Mouse (Mus musculus): ENCODE results near the gene Ffar4. TPM values are rescaled to one million over a fixed set of nuclear protein-coding genes. Genes with fewer than 3 reads are reported as not detected.
A peak's percentile ranks its signal among the peaks of the same experiment; 100 is the strongest.

The Ffar4 gene
- polyA plus RNA-seq, 1 experiment from 2014 or later = 0.46 TPM

DNA sequence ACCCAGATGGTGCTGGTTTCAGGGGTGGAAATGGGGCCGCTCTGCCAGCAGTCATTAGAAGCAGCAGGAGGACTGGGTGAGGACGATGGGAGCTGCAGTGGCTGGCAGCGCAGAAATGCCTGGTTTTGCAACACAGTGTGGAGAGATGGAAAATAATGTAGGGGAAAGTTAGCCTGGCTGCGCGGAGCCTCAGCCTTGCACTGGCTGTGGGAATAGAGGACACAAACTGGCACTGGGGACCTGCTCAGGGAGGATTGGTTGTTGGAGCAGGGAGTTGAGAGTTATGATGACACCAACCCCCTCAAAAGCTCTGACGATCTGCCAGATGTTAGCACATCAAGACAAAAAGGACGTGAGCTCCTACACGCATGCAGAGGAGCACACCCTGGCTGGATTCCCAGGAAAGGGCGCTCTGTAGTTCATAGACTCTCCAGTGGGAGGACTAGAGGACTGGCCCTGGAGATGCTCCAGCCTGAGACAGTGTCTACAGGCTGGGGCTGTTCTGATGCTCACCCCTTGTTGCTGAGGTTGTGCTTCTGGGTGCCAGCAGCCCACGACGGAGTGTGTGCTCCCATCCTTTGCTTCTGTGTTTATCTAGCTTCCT, 9.8 kb upstream of the Ffar4 start:
- H3K9ac ChIP-seq (ENCODE audit: low read depth, low read length) = peak overlapping the region; percentile 14; the same call in 1 of the 2 replicates
- no peaks in the 10 kb centered on the region for H3K9me3 ChIP-seq (ENCODE audit: control insufficient read depth, low read length)
- WGBS = 52% methylated on average over 11 of the region's 11 CpGs

DNA sequence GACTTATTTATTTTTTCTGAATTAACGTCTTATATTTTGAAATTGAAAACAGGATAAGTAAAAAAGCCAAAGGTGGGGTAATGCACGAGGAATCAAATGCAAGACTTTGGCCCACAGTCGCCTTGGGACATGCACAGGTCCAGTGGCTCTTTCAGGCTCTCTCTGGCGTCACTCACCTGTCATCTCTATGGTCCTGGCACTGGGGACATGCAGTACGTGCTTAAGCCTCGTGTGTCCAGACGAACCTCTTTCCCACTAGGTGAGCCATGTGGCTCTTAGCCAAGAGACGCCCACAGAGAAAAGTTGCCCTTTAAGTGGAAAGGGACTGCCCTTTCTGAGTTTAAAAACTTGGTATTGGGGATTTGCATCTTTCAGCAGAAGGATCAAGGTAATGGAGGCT, 7.5 kb upstream of the Ffar4 start:
- Histone ChIP-seq H3K27ac (ENCODE audit: low read depth, low read length) (no peak overlapping the region), H3K4me2 (ENCODE audit: low read length) (no peak overlapping the region), H3K4me3 (ENCODE audit: low read length) (no peak overlapping the region), H3K27me3 (replicated peaks; ENCODE audit: control insufficient read depth, insufficient read depth, low read length) (no peaks in the 10 kb centered on the region; the same call in 1 of the 2 replicates), H3K4me1 (ENCODE audit: control insufficient read depth, insufficient read depth, low read depth, low read length) (no peaks in the 10 kb centered on the region), H3K9ac (ENCODE audit: low read depth, low read length) (no peak overlapping the region), H3K9me3 (ENCODE audit: control insufficient read depth, low read length) (no peaks in the 10 kb centered on the region), H3K36me3 (ENCODE audit: control insufficient read depth, insufficient read depth, low read length) (no peaks in the 10 kb centered on the region)
- 86% methylated on average over 8 of the region's 8 CpGs for WGBS
- no peak for ATAC-seq

More for the DNA sequence above, 9.8 kb upstream of the Ffar4 start:
- H3K4me1 ChIP-seq (ENCODE audit: control insufficient read depth, insufficient read depth, low read depth, low read length) = no peaks in the 10 kb centered on the region
- no peaks in the 10 kb centered on the region for H3K36me3 ChIP-seq (ENCODE audit: control insufficient read depth, insufficient read depth, low read length)
- H3K4me3 ChIP-seq (ENCODE audit: low read length) = no peak overlapping the region
- no peak overlapping the region for H3K27ac ChIP-seq (ENCODE audit: low read depth, low read length)
- H3K27me3 ChIP-seq (replicated peaks; ENCODE audit: control insufficient read depth, insufficient read depth, low read length) = no peaks in the 10 kb centered on the region
- no peak overlapping the region for H3K4me2 ChIP-seq (ENCODE audit: low read length)
- ATAC-seq = peak; percentile 86

DNA sequence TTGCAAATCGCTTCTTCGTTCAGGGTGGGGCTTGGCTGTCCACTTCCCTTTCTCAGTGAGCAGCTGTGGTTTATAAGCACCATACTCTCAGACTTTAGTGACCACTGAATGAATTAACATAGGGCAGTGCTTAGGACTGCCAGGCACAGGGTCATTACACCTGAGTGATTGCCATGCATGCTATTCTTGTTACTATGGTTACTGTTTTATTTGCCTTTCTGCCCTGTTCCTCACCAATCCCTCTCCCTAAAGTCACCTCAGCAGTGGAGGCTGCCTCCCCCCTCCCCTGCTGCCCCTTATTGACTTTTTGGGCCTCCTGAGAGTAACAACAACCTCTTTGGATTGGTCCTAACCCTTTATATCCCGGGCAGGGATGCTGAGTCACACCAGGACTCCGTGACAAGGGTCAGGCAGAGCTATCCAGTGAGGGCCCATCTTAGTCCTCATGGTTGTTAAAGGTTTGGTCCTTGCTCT, 5.3 kb upstream of the Ffar4 start:
- H3K4me1 ChIP-seq (ENCODE audit: control insufficient read depth, insufficient read depth, low read depth, low read length) = no peaks in the 10 kb centered on the region
- no peak for ATAC-seq
- H3K4me3 ChIP-seq (ENCODE audit: low read length) = no peak overlapping the region
- no peak overlapping the region for H3K4me2 ChIP-seq (ENCODE audit: low read length)
- H3K27ac ChIP-seq (ENCODE audit: low read depth, low read length) = no peak overlapping the region
- H3K27me3 ChIP-seq (replicated peaks; ENCODE audit: control insufficient read depth, insufficient read depth, low read length) = peaks cover 9% of the 10 kb centered on the region
- 50% methylated on average over 4 of the region's 4 CpGs for WGBS
- H3K9me3 ChIP-seq (ENCODE audit: control insufficient read depth, low read length) = no peaks in the 10 kb centered on the region
- no peaks in the 10 kb centered on the region for H3K36me3 ChIP-seq (ENCODE audit: control insufficient read depth, insufficient read depth, low read length)
- H3K9ac ChIP-seq (ENCODE audit: low read depth, low read length) = no peak overlapping the region

DNA sequence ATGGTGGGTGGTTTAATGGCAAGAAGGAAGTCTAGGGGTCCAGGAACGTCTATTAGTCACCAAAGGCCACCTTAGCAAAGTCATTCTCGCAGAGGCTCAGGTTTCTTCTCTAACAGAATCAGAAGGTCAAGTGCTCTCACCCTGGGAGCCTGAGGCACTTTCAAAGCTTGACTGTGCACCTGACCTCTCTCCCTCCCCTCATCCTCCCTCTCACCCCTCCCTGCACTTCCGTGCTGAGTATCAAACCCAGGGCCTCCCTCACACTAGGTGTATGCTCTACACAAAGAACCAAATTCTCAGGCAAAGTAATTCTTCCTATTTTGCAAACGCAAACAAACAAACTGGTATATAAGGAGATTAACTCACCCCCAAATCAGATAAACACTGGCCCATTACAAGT, 640 bp upstream of the Ffar4 start:
- H3K4me1 ChIP-seq (ENCODE audit: control insufficient read depth, insufficient read depth, low read depth, low read length) = peaks cover 4% of the 10 kb centered on the region; the same call in 1 of the 2 replicates
- H3K36me3 ChIP-seq (ENCODE audit: control insufficient read depth, insufficient read depth, low read length) = no peaks in the 10 kb centered on the region
- H3K9ac ChIP-seq (ENCODE audit: low read depth, low read length) = no peak overlapping the region
- ATAC-seq = no peak
- no peak overlapping the region for H3K4me3 ChIP-seq (ENCODE audit: low read length)
- no peak overlapping the region for H3K27ac ChIP-seq (ENCODE audit: low read depth, low read length)
- 11% methylated on average over 4 of the region's 4 CpGs for WGBS
- H3K27me3 ChIP-seq (replicated peaks; ENCODE audit: control insufficient read depth, insufficient read depth, low read length) = peaks cover 35% of the 10 kb centered on the region
- no peaks in the 10 kb centered on the region for H3K9me3 ChIP-seq (ENCODE audit: control insufficient read depth, low read length)
- H3K4me2 ChIP-seq (ENCODE audit: low read length) = no peak overlapping the region

DNA sequence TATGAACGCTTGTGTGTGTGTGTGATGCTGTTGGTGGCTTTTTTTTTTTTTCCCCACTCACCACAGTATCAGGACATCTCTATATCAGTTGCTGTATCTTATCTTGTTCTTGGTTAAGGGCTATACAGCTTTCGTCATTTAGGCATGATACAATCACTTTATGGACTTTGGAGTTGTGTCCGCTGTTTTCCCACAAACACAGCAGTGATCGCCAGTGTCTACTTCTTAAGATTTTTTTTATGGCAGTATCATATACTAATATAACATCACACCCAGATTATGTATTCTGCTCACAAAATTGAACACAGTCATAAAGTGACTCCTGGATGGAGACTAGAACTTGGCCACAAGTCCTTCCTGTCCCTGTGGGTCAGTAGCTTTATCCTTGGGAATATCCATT, 11.0 kb downstream of the Ffar4 start:
- Histone ChIP-seq H3K9me3 (ENCODE audit: control insufficient read depth, low read length) (no peaks in the 10 kb centered on the region), H3K4me3 (ENCODE audit: low read length) (no peak overlapping the region), H3K9ac (ENCODE audit: low read depth, low read length) (no peak overlapping the region), H3K27me3 (replicated peaks; ENCODE audit: control insufficient read depth, insufficient read depth, low read length) (no peaks in the 10 kb centered on the region), H3K27ac (ENCODE audit: low read depth, low read length) (no peak overlapping the region), H3K4me1 (ENCODE audit: control insufficient read depth, insufficient read depth, low read depth, low read length) (no peaks in the 10 kb centered on the region), H3K36me3 (ENCODE audit: control insufficient read depth, insufficient read depth, low read length) (no peaks in the 10 kb centered on the region), H3K4me2 (ENCODE audit: low read length) (no peak overlapping the region)
- no peak for ATAC-seq
- WGBS = 96% methylated on average over 4 of the region's 4 CpGs

DNA sequence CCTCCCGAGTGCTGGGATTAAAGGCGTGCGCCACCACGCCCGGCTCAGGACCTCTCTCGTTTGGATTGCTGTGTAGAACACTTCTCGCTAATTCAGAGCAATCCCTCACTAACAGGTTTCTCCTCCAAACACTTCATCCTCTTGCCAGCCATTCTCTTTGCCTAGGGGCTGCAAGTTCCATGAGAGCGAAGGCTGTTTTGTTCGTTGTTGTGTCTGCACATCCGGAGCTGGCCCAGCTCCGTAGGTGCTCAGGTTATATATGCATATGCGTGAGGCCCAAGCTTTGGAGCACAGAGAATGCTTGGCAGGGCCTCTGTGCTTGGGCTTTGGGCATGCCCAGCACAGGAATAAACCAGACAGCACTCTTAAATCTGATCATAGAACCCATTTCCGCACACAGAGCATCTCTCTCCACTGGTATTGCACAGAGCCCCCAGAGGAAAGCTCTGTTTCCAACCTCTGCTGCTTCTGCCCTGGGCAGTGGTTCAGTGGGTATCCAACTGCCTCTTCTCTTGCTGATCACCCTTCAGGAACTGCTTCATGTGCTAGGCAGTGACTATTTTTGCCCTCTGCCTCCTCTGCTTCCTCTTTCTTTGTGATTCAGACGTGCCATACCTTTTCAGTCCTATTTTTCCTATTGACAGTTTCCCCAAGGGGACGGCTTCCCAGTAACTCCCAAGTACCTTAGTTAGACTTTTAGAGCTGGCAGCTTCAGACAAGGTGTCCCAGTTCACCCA, 12.8 kb downstream of the Ffar4 start:
- H3K36me3 ChIP-seq (ENCODE audit: control insufficient read depth, insufficient read depth, low read length) = no peaks in the 10 kb centered on the region
- no peaks in the 10 kb centered on the region for H3K27me3 ChIP-seq (replicated peaks; ENCODE audit: control insufficient read depth, insufficient read depth, low read length)
- H3K9ac ChIP-seq (ENCODE audit: low read depth, low read length) = no peak overlapping the region
- no peaks in the 10 kb centered on the region for H3K4me1 ChIP-seq (ENCODE audit: control insufficient read depth, insufficient read depth, low read depth, low read length)
- 95% methylated on average over 15 of the region's 15 CpGs for WGBS
- H3K27ac ChIP-seq (ENCODE audit: low read depth, low read length) = no peak overlapping the region
- H3K9me3 ChIP-seq (ENCODE audit: control insufficient read depth, low read length) = no peaks in the 10 kb centered on the region
- no peak overlapping the region for H3K4me2 ChIP-seq (ENCODE audit: low read length)
- ATAC-seq = no peak
- H3K4me3 ChIP-seq (ENCODE audit: low read length) = no peak overlapping the region

DNA sequence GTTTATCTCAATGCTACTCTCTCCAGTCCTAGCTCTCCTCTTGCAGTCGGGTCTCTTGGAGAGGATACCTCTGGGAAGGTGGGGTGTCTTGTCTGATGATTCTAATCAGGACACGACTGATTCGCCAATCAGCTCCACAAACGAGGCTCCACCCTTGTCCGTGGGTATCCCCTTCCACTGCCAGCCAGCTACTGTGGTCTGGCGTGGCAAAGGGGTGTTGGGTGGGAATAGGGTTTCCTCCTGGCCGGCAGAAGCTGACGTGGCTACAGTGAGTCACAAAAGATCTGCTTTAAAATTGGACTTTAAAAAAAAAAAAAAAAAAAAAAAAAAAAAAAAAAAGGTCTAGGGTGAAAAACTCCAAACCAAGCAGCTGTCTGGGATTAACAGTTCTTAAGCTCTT, 14.2 kb downstream of the Ffar4 start:
- Histone ChIP-seq H3K9ac (ENCODE audit: low read depth, low read length) (no peak overlapping the region), H3K9me3 (ENCODE audit: control insufficient read depth, low read length) (no peaks in the 10 kb centered on the region), H3K4me2 (ENCODE audit: low read length) (no peak overlapping the region), H3K27ac (ENCODE audit: low read depth, low read length) (no peak overlapping the region), H3K4me1 (ENCODE audit: control insufficient read depth, insufficient read depth, low read depth, low read length) (no peaks in the 10 kb centered on the region), H3K27me3 (replicated peaks; ENCODE audit: control insufficient read depth, insufficient read depth, low read length) (no peaks in the 10 kb centered on the region), H3K4me3 (ENCODE audit: low read length) (no peak overlapping the region), H3K36me3 (ENCODE audit: control insufficient read depth, insufficient read depth, low read length) (no peaks in the 10 kb centered on the region)
- WGBS = 81% methylated on average over 8 of the region's 8 CpGs
- ATAC-seq = no peak

DNA sequence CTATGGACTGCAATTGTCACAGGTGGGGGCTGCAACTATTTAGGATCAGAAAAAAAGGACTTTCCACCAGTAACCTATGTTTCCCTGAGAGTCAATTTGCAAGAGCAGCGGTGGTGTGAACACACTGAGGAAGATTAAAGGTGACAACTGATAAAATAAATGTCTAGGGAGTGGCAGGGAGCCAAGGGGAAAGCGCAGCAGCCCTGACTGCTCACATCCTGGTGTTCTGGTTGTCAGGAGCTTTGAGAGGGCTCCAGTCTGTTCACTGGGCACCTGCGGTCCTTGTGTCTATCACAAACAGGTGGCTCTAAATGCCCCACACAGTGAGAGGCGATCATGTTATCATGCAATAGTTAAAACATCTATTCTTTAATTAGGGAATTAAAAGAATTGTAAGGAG, 15.7 kb downstream of the Ffar4 start:
- Histone ChIP-seq H3K4me1 (ENCODE audit: control insufficient read depth, insufficient read depth, low read depth, low read length) (no peaks in the 10 kb centered on the region), H3K4me2 (ENCODE audit: low read length) (no peak overlapping the region), H3K9ac (ENCODE audit: low read depth, low read length) (no peak overlapping the region), H3K36me3 (ENCODE audit: control insufficient read depth, insufficient read depth, low read length) (no peaks in the 10 kb centered on the region), H3K27ac (ENCODE audit: low read depth, low read length) (no peak overlapping the region), H3K9me3 (ENCODE audit: control insufficient read depth, low read length) (no peaks in the 10 kb centered on the region), H3K4me3 (ENCODE audit: low read length) (no peak overlapping the region), H3K27me3 (replicated peaks; ENCODE audit: control insufficient read depth, insufficient read depth, low read length) (no peaks in the 10 kb centered on the region)
- WGBS = 48% methylated on average over 4 of the region's 4 CpGs
- ATAC-seq = no peak

DNA sequence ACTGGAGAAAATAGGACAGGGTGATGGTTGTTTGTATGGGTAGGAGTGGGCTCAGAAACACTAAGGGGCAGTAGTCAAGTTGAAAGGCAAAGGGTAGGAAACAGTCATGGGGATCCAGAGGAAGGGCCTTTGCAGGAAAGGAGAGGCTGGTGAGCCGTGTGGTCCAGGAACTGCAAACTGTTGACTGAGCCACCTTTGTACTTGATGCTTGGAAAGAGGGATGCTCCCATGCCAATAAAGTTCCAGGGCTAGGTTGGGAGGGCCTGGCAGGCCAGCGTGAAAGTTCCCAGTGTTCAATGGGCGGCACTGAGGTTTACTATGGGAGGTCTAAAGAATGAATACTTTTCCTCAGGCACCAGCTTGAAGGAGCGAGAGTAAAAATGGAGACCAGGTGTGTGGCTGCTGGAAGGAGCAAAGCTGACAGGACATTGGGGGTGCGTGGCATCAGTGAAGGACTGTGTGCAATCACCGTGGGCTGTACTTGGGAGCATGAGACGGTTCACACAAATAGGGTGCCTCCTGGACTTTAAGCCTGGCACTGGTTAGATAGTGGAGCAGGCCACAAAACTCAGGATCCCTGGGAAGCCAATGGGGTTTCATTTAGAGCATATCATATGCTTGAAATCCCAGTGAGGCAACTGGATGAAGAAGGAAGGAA, 18.1 kb downstream of the Ffar4 start:
- Histone ChIP-seq H3K36me3 (ENCODE audit: control insufficient read depth, insufficient read depth, low read length) (no peaks in the 10 kb centered on the region), H3K9ac (ENCODE audit: low read depth, low read length) (no peak overlapping the region), H3K27ac (ENCODE audit: low read depth, low read length) (no peak overlapping the region), H3K27me3 (replicated peaks; ENCODE audit: control insufficient read depth, insufficient read depth, low read length) (no peaks in the 10 kb centered on the region), H3K4me3 (ENCODE audit: low read length) (no peak overlapping the region), H3K4me2 (ENCODE audit: low read length) (no peak overlapping the region), H3K4me1 (ENCODE audit: control insufficient read depth, insufficient read depth, low read depth, low read length) (no peaks in the 10 kb centered on the region), H3K9me3 (ENCODE audit: control insufficient read depth, low read length) (no peaks in the 10 kb centered on the region)
- no peak for ATAC-seq
- WGBS = 92% methylated on average over 7 of the region's 7 CpGs

Measured in hindbrain, embryonic 16.5 days (tissue).